Mouse (Mus musculus) bone marrow, adult 2 months (tissue): Measurements from ENCODE around the gene Rftn1.

ENCODE experiments used
- CTCF ChIP-seq: fragments of 200-500 bp; IDR thresholded peaks from 2 replicates; pipeline ENCODE4 v1.5.1; 2011; ENCODE audit warnings: low read length, control low read depth; ENCODE audit not compliant: control insufficient read depth, insufficient read depth
- POLR2A ChIP-seq: fragments of 200-500 bp; IDR thresholded peaks from 2 replicates; pipeline ENCODE4 v1.6.1; 2011; ENCODE audit warnings: low read depth, mild to moderate bottlenecking, control low read depth, low read length, borderline replicate concordance; ENCODE audit not compliant: control insufficient read depth

DNA sequence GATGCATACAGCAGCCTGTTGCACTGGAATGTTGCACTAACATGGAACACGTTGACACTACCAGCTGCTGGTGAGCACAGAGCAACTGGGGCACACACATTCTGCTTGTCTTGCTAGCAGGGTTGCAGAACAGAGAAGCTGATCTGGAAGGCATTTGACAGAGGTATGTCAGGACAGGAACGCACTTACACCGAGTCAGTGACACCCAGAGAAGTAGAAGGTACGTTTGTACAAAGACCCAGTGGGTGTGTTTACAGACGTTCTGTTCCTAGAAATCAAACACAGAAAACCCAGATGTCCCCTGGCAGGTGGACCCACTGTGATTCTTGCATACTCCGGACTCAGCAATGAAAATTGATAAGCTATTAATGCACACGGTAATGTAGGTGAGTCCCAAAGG lies 215.0 kb downstream of the Rftn1 start:
- TF ChIP-seq CTCF (no peak), POLR2A (no peak)
